Mouse (Mus musculus): ENCODE results near the gene Olfr1289.

Gene Olfr1289

GRCm38 (mm10) chr2:111480519-111480918, at the start of gene Olfr1289:
TSS of gene Olfr1289 (plus strand) at chr2:111480819.
- Histone ChIP-seq H3K9me3 (ENCODE audit: low read length) (no peaks in the 10 kb centered on the region), H3K36me3 (ENCODE audit: insufficient read depth, low read length) (no peaks in the 10 kb centered on the region), H3K4me3 (replicated peaks; ENCODE audit: low read length) (no peak within 1 kb of the TSS), H3K4me1 (replicated peaks; ENCODE audit: low read depth, low read length) (no peaks in the 10 kb centered on the region), H3K27me3 (ENCODE audit: insufficient read depth, low read length) (no peaks in the 10 kb centered on the region)
- TF ChIP-seq CTCF (conservative IDR thresholded peaks at IDR 0.05; ENCODE audit: low read length) (no peak), NANOG (IDR thresholded peaks at IDR 0.05; ENCODE audit: borderline replicate concordance, low read length) (no peak), POU5F1 (IDR thresholded peaks at IDR 0.05; ENCODE audit: borderline replicate concordance, low read length) (no peak)

GRCm38 (mm10) chr2:111448842-111449241, 31.8 kb upstream of the Olfr1289 start, which contains the start of gene Olfr1287:
TSS of gene Olfr1287 (plus strand) at chr2:111449142.
- H3K4me1 ChIP-seq (replicated peaks; ENCODE audit: low read depth, low read length), result no peaks in the 10 kb centered on the region
- no peaks in the 10 kb centered on the region for H3K36me3 ChIP-seq (ENCODE audit: insufficient read depth, low read length)
- peaks cover 11% of the 10 kb centered on the region for H3K9me3 ChIP-seq (ENCODE audit: low read length)
- H3K27me3 ChIP-seq (ENCODE audit: insufficient read depth, low read length), result no peaks in the 10 kb centered on the region
- H3K4me3 ChIP-seq (replicated peaks; ENCODE audit: low read length), result no peak within 1 kb of the TSS
- no peak for TF ChIP-seq POU5F1 (IDR thresholded peaks at IDR 0.05; ENCODE audit: borderline replicate concordance, low read length)
- no peak for TF ChIP-seq CTCF (conservative IDR thresholded peaks at IDR 0.05; ENCODE audit: low read length)
- no peak for TF ChIP-seq NANOG (IDR thresholded peaks at IDR 0.05; ENCODE audit: borderline replicate concordance, low read length)

GRCm38 (mm10) chr2:111473801-111474200, 6.8 kb upstream of the Olfr1289 start, which contains the start of gene Olfr1288:
TSS of gene Olfr1288 (plus strand) at chr2:111474101.
- no peak for TF ChIP-seq CTCF (conservative IDR thresholded peaks at IDR 0.05; ENCODE audit: low read length)

GRCm38 (mm10) chr2:111493729-111494128, 13.1 kb downstream of the Olfr1289 start, which contains the start of gene Olfr1290:
TSS of gene Olfr1290 (minus strand) at chr2:111493829.
- TF ChIP-seq NANOG (IDR thresholded peaks at IDR 0.05; ENCODE audit: borderline replicate concordance, low read length), result no peak
- no peak for TF ChIP-seq CTCF (conservative IDR thresholded peaks at IDR 0.05; ENCODE audit: low read length)
- TF ChIP-seq POU5F1 (IDR thresholded peaks at IDR 0.05; ENCODE audit: borderline replicate concordance, low read length), result no peak
- Histone ChIP-seq H3K36me3 (ENCODE audit: insufficient read depth, low read length) (no peaks in the 10 kb centered on the region), H3K4me3 (replicated peaks; ENCODE audit: low read length) (no peak within 1 kb of the TSS), H3K9me3 (ENCODE audit: low read length) (no peaks in the 10 kb centered on the region), H3K4me1 (replicated peaks; ENCODE audit: low read depth, low read length) (no peaks in the 10 kb centered on the region), H3K27me3 (ENCODE audit: insufficient read depth, low read length) (no peaks in the 10 kb centered on the region)

More at GRCm38 (mm10) chr2:111473801-111474200, 6.8 kb upstream of the Olfr1289 start, which contains the start of gene Olfr1288:
- H3K4me1 ChIP-seq (replicated peaks; ENCODE audit: low read depth, low read length), result no peaks in the 10 kb centered on the region
- H3K9me3 ChIP-seq (ENCODE audit: low read length), result no peaks in the 10 kb centered on the region
- no peak within 1 kb of the TSS for H3K4me3 ChIP-seq (replicated peaks; ENCODE audit: low read length)
- no peaks in the 10 kb centered on the region for H3K27me3 ChIP-seq (ENCODE audit: insufficient read depth, low read length)
- H3K36me3 ChIP-seq (ENCODE audit: insufficient read depth, low read length), result no peaks in the 10 kb centered on the region

- Histone ChIP-seq H3K9me3 (ENCODE audit: low read length) (no peaks in the 10 kb centered on the region), H3K36me3 (ENCODE audit: insufficient read depth, low read length) (no peaks in the 10 kb centered on the region), H3K4me3 (replicated peaks; ENCODE audit: low read length) (no peak within 1 kb of the TSS), H3K4me1 (replicated peaks; ENCODE audit: low read depth, low read length) (no peaks in the 10 kb centered on the region), H3K27me3 (ENCODE audit: insufficient read depth, low read length) (no peaks in the 10 kb centered on the region)
- TF ChIP-seq CTCF (conservative IDR thresholded peaks at IDR 0.05; ENCODE audit: low read length) (no peak), NANOG (IDR thresholded peaks at IDR 0.05; ENCODE audit: borderline replicate concordance, low read length) (no peak), POU5F1 (IDR thresholded peaks at IDR 0.05; ENCODE audit: borderline replicate concordance, low read length) (no peak)
These were observed 16.3 kb downstream of the Olfr1289 start, which contains the start of gene Olfr1291-ps1 for GRCm38 (mm10) chr2:111496880-111497279. TSS of gene Olfr1291-ps1 (plus strand) at chr2:111497180.

- H3K4me1 ChIP-seq (replicated peaks; ENCODE audit: low read depth, low read length), result peaks cover 3% of the 10 kb centered on the region; the same call in 1 of the 2 replicates
- H3K36me3 ChIP-seq (ENCODE audit: insufficient read depth, low read length), result no peaks in the 10 kb centered on the region
- H3K4me3 ChIP-seq (replicated peaks; ENCODE audit: low read length), result 0 out of 2 replicates have a peak overlapping the region, but pooled peaks have one; percentile 35
- peaks cover 23% of the 10 kb centered on the region for H3K9me3 ChIP-seq (ENCODE audit: low read length)
- H3K27me3 ChIP-seq (ENCODE audit: insufficient read depth, low read length), result no peaks in the 10 kb centered on the region
- TF ChIP-seq CTCF (conservative IDR thresholded peaks at IDR 0.05; ENCODE audit: low read length) (no peak), NANOG (IDR thresholded peaks at IDR 0.05; ENCODE audit: borderline replicate concordance, low read length) (no peak), POU5F1 (IDR thresholded peaks at IDR 0.05; ENCODE audit: borderline replicate concordance, low read length) (no peak)
These were observed 36.8 kb downstream of the Olfr1289 start for GRCm38 (mm10) chr2:111517451-111517850.

- H3K9me3 ChIP-seq (ENCODE audit: low read length), result peaks cover 14% of the 10 kb centered on the region
- TF ChIP-seq CTCF (conservative IDR thresholded peaks at IDR 0.05; ENCODE audit: low read length) (no peak), POU5F1 (IDR thresholded peaks at IDR 0.05; ENCODE audit: borderline replicate concordance, low read length) (no peak), NANOG (IDR thresholded peaks at IDR 0.05; ENCODE audit: borderline replicate concordance, low read length) (no peak)
- no peaks in the 10 kb centered on the region for H3K27me3 ChIP-seq (ENCODE audit: insufficient read depth, low read length)
- H3K4me1 ChIP-seq (replicated peaks; ENCODE audit: low read depth, low read length), result no peaks in the 10 kb centered on the region
- no peak within 1 kb of the TSS for H3K4me3 ChIP-seq (replicated peaks; ENCODE audit: low read length)
- no peaks in the 10 kb centered on the region for H3K36me3 ChIP-seq (ENCODE audit: insufficient read depth, low read length)
These were observed 44.3 kb downstream of the Olfr1289 start, which contains the start of gene Olfr1293-ps for GRCm38 (mm10) chr2:111524903-111525302. TSS of gene Olfr1293-ps (plus strand) at chr2:111525203.
